Mouse (Mus musculus) neutrophil, adult 59 days (primary cell): ENCODE data around the gene Prr14. TPM values are rescaled to one million over a fixed set of nuclear protein-coding genes. Genes with fewer than 3 reads are reported as not detected.

Experiments used
- total RNA-seq, 2 experiments: library from RNA; stranded (reverse); gene quantifications; 1 replicate in 1 of 2; 2 replicates in 1 of 2; pipeline ENCODE4 v1.2.4; 2023

The Prr14 gene
- total RNA-seq = 100 to 1,000 TPM; 127 to 135 TPM

DNA sequence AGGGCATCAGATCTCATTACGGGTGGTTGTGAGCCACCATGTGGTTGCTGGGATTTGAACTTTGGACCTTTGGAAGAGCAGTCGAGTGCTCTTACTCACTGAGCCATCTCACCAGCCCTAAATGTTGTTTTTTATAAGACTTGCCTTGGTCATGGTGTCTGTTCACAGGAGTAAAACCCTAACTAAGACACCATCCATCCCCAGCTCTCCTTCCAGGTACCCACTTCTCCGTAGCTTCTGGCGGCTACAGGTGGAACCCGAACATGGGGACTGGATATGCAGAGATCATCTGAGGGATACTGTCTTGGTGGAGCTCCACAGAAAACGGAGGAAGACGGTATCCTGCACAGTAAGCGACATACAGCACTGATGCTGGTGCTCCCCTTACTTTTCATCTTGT, at the start of gene Prr14:
Prr14 (plus strand) TSS at position 301 of the 400 bp plus-strand sequence.

DNA sequence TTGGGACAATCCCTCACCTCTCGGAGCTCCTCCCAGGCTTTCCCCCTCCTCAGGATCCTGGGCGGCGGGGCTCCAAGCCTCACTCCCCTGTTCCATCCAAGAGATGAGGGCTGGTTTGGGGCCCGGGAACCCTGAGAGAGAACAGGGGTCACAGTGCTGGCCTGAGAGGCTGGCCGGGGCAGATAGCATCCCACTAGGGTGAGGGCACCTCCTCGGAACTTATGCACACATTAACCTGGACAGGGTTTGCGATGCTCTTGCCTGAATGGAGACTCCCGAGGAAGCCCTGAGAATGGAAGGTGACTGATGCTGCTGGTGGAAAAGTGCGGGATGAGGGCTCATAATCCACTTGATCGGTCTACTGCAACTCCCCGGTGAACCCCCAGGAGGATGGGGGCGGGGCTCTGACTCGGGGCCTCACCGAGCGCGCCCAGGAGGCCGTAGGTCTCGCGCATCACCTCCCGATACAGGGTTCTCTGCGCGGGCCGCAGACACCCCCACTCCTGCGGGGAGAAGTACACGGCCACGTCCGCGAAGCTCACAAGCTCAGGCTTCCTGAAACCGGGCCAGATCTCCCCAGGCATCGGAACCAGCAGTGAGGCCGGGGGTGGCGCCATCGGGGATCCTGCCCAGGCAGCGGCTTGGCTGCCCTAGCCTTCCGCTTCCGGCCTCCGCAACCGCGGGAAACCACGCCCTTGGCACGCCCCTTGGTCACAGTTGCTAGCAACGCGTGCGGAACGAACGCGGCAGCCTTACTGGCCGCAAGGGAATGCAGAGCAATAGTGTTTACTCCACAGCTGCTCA, 37.8 kb upstream of the Prr14 start, which contains the start of gene Zfp688:
Zfp688 (minus strand) TSS at position 681 of the 804 bp plus-strand sequence.

DNA sequence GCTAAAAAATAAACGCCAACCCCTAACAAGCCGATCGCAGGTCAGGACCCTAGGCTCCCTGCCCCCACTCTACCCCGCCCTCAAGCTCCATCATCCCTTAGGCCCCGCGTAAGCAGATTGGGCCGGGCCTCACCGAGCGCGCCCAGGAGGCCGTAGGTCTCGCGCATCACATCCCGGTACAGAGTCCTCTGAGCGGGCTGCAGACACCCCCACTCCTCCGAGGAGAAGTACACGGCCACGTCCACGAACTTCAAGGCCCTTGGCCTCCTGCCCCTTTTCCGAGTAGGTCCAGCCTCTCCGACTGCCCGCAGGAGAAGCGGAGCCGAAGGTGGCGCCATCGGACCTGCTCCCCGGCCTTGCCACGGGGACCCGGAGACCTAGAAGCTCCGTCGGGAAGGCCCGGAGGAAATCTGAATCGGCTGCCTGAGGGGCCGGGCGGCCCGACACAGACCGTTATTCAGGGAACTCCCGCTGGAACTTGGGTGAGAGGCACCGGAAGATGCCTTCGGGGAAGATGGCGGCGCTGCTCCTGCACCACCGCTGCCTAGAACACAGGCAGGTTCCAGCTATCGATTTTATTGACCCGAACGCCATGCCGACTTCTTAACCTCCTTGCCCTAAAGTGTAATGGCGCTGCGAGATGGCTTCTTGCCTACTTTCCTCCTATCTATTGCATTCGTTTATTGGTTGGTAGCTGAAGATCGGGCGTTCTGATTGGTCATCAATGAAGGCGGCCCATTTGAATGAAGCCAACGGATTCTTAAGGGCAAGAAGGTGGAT, 10.7 kb upstream of the Prr14 start, which contains the start of gene Zfp689:
Zfp689 (minus strand) TSS at position 638 of the 780 bp plus-strand sequence.

DNA sequence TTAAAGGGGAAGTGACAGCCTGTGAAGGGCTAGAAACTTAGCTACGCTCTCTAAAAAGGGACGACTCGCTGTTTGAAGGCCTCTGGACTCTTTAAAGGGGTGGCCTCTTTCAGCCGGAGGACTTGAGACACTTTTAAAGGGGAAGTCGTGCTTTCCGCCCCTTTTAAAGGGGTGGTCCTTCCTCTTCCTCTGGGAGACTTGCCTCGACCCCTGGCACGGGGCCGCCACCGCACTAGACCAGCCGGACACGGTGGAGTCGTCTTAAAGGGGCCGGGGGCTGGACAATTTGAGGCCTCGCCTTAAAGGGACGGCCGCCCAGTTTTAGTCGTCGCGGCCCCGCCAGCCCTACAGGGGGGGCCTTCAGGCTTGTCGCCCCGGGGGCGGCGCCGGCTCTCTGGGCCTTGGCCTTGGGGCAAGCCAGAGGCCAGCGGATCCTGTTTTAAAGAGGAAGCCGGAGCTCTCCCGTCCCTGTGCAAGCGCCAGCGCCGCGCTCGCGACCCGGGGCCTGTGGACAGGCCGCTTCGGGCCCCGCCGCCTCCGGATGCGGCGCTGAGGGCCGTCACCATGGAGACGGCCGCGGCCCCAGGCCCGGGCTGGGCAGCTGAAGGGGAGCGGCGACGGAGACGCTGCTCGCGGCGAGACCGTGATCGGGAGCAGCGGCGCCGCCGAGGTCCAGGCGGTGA, 19.4 kb downstream of the Prr14 start, which contains the start of gene Fbrs:
Fbrs (plus strand) TSS at position 565 of the 683 bp plus-strand sequence.

DNA sequence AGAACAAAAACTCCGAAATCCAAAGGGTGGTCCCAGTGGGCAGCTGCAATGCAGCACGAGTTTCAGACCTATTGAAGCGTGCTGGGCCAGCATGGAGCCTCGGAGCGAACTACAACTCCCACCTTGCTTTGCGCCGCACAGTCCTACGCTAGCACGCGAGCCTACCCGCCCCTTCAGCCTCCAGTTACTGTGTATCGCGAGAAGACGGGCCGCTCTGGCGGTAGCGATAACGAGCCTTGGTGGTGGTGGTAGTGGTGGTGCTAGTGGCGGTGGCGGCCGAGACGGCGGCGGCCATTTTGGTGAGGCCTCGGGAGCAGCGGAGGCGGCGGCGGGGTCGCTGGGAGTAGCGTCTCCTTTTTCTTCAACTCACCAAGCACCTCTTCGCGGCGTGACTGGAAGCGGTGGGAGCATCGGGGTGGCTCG, 52.4 kb downstream of the Prr14 start, which contains the start of gene Srcap:
Srcap (plus strand) TSS at position 176 of the 423 bp plus-strand sequence.

DNA sequence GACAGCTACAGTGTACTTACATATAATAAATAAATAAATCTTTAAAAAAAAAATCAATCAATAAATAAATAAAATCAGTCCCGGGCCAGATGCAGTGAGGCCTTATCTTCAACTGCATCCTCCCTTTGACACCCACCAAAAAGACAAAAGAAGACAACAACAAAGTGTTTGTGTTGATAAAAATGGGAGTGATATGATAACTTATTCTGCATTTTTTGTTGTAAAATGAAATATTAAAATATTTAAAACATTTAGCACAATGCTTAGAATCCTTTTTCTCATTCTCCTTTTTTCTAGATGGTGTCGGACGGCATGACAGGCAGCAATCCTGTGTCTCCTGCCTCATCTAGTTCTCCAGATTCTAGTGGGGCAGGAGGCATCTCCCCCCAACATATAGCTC, 59.9 kb downstream of the Prr14 start, which contains the start of gene Gm42715:
Gm42715 (plus strand) TSS at position 301 of the 400 bp plus-strand sequence.

Other genes starting within 250 kb of the Prr14 start
- gene Zfp553, start 226.6 kb upstream of the Prr14 start, total RNA-seq = 1 to 10 TPM; 4.2 to 4.5 TPM
- gene Sept1, start 226.5 kb upstream of the Prr14 start, total RNA-seq = 100 to 1,000 TPM; 106 to 111 TPM
- gene Zfp771, start 215.3 kb upstream of the Prr14 start, total RNA-seq = 1 to 10 TPM; 5.1 to 5.8 TPM
- 10 to 100 TPM; 28.7 to 31.2 TPM for gene Dctpp1, start 198.9 kb upstream of the Prr14 start, total RNA-seq
- 100 to 1,000 TPM; 115 to 120 TPM for gene Sephs2, start 185.6 kb upstream of the Prr14 start, total RNA-seq
- 100 to 1,000 TPM; 224 to 235 TPM for gene Itgal, start 163.4 kb upstream of the Prr14 start, total RNA-seq
- gene Zfp768, start 114.0 kb upstream of the Prr14 start, total RNA-seq = 1 to 10 TPM; 7.0 to 9.0 TPM
- gene Zfp747, start 83.6 kb upstream of the Prr14 start, total RNA-seq = 1 to 10 TPM; 6.7 to 6.8 TPM
- gene 9130019O22Rik, start 72.4 kb upstream of the Prr14 start, total RNA-seq = 1 to 10 TPM; 1.1 to 3.0 TPM
- gene E430018J23Rik, start 66.0 kb upstream of the Prr14 start, total RNA-seq = 1 to 10 TPM; 1.7 to 2.0 TPM
- 1 to 10 TPM; 3.0 to 3.9 TPM for gene Zfp764, start 52.8 kb upstream of the Prr14 start, total RNA-seq
- 10 to 100 TPM; 11.8 to 13.5 TPM for gene Zfp688, start 37.5 kb upstream of the Prr14 start, total RNA-seq
- 1 to 10 TPM; 1.4 to 3.0 TPM for gene Zfp689, start 10.5 kb upstream of the Prr14 start, total RNA-seq
- 100 to 1,000 TPM; 244 to 257 TPM for gene Fbrs, start 19.6 kb downstream of the Prr14 start, total RNA-seq
- 10 to 100 TPM; 74.2 to 78.1 TPM for gene Srcap, start 52.4 kb downstream of the Prr14 start, total RNA-seq
- 10 to 100 TPM; 20.3 to 21.7 TPM for gene Gm42715, start 60.0 kb downstream of the Prr14 start, total RNA-seq
- gene Tmem265, start 101.8 kb downstream of the Prr14 start, total RNA-seq = not detected
- 100 to 1,000 TPM; 104 to 116 TPM for gene Phkg2, start 113.7 kb downstream of the Prr14 start, total RNA-seq
- gene Ccdc189, start 129.0 kb downstream of the Prr14 start, total RNA-seq = 10 to 100 TPM; 16.7 to 19.2 TPM
- gene Rnf40, start 129.2 kb downstream of the Prr14 start, total RNA-seq = 100 to 1,000 TPM; 158 to 167 TPM
- 1 to 10 TPM; 2.3 to 5.2 TPM for gene Zfp629, start 156.2 kb downstream of the Prr14 start, total RNA-seq
- 10 to 100 TPM; 34.8 to 46.5 TPM for gene Bcl7c, start 249.3 kb downstream of the Prr14 start, total RNA-seq